Mouse (Mus musculus): ENCODE results near the gene Raph1. TPM values are rescaled to one million over a fixed set of nuclear protein-coding genes. Genes with fewer than 3 reads are reported as not detected.

The Raph1 gene
- polyA plus RNA-seq, 1 experiment from 2014 or later = 38.6 TPM

DNA sequence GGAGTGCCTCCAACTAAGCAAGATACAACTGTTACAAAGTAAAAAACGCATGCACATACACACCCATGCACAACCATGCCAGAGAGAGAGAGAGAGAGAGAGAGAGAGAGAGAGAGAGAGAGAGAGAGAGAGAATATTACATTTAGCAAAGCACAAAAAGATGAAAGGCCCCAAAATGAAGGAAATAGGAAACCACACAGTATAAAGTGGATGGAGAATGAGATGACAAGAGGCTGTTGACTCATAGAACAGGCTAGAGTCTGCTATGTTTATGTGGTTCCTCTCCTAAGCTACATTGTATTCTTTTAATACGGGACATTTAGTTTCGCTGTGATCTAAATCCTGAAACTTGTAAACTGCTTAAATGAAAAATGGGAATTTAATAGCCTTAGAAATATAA, 27.6 kb downstream of the Raph1 start:
- no peak overlapping the region for H3K27ac ChIP-seq (ENCODE audit: low read length)
- H3K9ac ChIP-seq (replicated peaks; ENCODE audit: low read depth, low read length) = no peak overlapping the region
- no peaks in the 10 kb centered on the region for H3K36me3 ChIP-seq (ENCODE audit: control insufficient read depth, insufficient read depth, low read length)
- H3K27me3 ChIP-seq (ENCODE audit: control insufficient read depth, insufficient read depth, low read length) = no peaks in the 10 kb centered on the region
- no peaks in the 10 kb centered on the region for H3K4me1 ChIP-seq (ENCODE audit: control insufficient read depth, insufficient read depth, low read length)
- H3K9me3 ChIP-seq (ENCODE audit: control insufficient read depth, low read depth, low read length) = no peaks in the 10 kb centered on the region
- H3K4me3 ChIP-seq (ENCODE audit: low read depth, low read length) = no peak overlapping the region
- H3K4me2 ChIP-seq (replicated peaks; ENCODE audit: low read depth, low read length) = no peak overlapping the region
- 82% methylated on average over 3 of the region's 3 CpGs for WGBS
- no peak for ATAC-seq (ENCODE audit: insufficient number of reproducible peaks, insufficient read depth, low FRiP score, low read depth)

DNA sequence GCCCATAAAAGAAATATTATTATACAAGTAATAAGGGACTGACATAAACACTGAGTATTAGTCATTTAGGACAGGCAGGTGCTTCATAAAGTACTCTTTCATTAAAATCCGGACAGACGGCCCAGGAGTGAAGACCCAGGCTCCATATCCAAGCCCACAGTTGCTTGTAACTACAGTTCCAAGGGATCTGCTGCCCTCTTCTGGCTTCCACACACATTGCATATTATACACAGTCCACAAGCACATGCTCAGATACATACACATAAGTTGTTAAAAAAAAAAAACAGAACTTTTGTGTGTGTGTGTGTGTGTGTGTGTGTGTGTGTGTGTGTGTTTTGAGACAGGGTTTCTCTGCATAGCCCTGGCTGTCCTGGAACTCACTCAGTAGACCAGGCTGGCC, 32.0 kb downstream of the Raph1 start:
- Histone ChIP-seq H3K36me3 (ENCODE audit: control insufficient read depth, insufficient read depth, low read length) (peaks cover 5% of the 10 kb centered on the region; the same call in 1 of the 2 replicates), H3K4me1 (ENCODE audit: control insufficient read depth, insufficient read depth, low read length) (no peaks in the 10 kb centered on the region), H3K9ac (replicated peaks; ENCODE audit: low read depth, low read length) (no peak overlapping the region), H3K27me3 (ENCODE audit: control insufficient read depth, insufficient read depth, low read length) (no peaks in the 10 kb centered on the region), H3K9me3 (ENCODE audit: control insufficient read depth, low read depth, low read length) (no peaks in the 10 kb centered on the region), H3K4me3 (ENCODE audit: low read depth, low read length) (no peak overlapping the region), H3K27ac (ENCODE audit: low read length) (no peak overlapping the region), H3K4me2 (replicated peaks; ENCODE audit: low read depth, low read length) (no peak overlapping the region)
- ATAC-seq (ENCODE audit: insufficient number of reproducible peaks, insufficient read depth, low FRiP score, low read depth) = no peak
- WGBS = 89% methylated on average over 2 of the region's 2 CpGs

DNA sequence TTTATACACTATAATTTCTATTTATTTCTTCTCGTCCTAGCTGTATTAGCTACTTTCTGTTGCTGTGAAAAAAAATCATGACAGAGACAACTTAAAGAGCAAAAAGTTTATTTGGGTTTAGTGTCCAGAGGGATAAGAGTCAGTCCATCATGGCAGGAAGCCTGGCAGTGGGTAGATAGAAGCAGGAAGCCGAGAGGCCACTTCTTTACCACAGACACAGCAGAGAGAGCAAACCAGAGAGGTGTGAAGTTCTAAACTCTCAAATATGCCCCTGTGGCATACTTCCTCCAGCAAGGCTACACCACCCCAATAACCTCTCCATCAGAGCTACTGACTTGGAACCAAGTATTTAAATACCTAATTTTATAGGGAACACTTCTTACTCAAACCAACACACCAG, 36.3 kb downstream of the Raph1 start:
- Histone ChIP-seq H3K4me3 (ENCODE audit: low read depth, low read length) (no peak overlapping the region), H3K27ac (ENCODE audit: low read length) (no peak overlapping the region), H3K4me1 (ENCODE audit: control insufficient read depth, insufficient read depth, low read length) (no peaks in the 10 kb centered on the region), H3K9me3 (ENCODE audit: control insufficient read depth, low read depth, low read length) (no peaks in the 10 kb centered on the region), H3K4me2 (replicated peaks; ENCODE audit: low read depth, low read length) (no peak overlapping the region), H3K9ac (replicated peaks; ENCODE audit: low read depth, low read length) (no peak overlapping the region), H3K27me3 (ENCODE audit: control insufficient read depth, insufficient read depth, low read length) (no peaks in the 10 kb centered on the region), H3K36me3 (ENCODE audit: control insufficient read depth, insufficient read depth, low read length) (peaks cover 8% of the 10 kb centered on the region)
- 89% methylated on average over 2 of the region's 2 CpGs for WGBS
- no peak for ATAC-seq (ENCODE audit: insufficient number of reproducible peaks, insufficient read depth, low FRiP score, low read depth)

DNA sequence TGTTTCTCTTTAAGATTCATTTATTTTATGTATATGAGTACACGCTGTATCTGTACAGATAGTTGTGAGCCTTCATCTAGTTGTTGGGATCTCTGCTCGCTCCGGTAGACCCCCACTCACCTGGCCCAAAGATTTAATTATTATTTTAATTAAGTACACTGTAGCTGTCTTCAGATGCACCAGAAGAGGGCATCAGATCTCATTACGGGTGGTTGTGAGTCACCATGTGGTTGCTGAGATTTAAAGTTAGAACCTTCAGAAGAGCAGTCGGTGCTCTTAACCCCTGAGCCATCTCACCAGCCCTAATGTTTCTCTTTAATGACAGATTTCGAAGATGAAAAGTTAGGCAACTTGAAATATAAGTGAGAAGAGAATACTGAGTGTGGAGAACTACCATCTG, 36.8 kb downstream of the Raph1 start:
- no peaks in the 10 kb centered on the region for H3K27me3 ChIP-seq (ENCODE audit: control insufficient read depth, insufficient read depth, low read length)
- WGBS = 90% methylated on average over 6 of the region's 6 CpGs
- H3K27ac ChIP-seq (ENCODE audit: low read length) = no peak overlapping the region
- no peak overlapping the region for H3K9ac ChIP-seq (replicated peaks; ENCODE audit: low read depth, low read length)
- peaks cover 13% of the 10 kb centered on the region for H3K36me3 ChIP-seq (ENCODE audit: control insufficient read depth, insufficient read depth, low read length)
- no peaks in the 10 kb centered on the region for H3K4me1 ChIP-seq (ENCODE audit: control insufficient read depth, insufficient read depth, low read length)
- H3K4me3 ChIP-seq (ENCODE audit: low read depth, low read length) = no peak overlapping the region
- ATAC-seq (ENCODE audit: insufficient number of reproducible peaks, insufficient read depth, low FRiP score, low read depth) = no peak
- no peak overlapping the region for H3K4me2 ChIP-seq (replicated peaks; ENCODE audit: low read depth, low read length)
- no peaks in the 10 kb centered on the region for H3K9me3 ChIP-seq (ENCODE audit: control insufficient read depth, low read depth, low read length)

DNA sequence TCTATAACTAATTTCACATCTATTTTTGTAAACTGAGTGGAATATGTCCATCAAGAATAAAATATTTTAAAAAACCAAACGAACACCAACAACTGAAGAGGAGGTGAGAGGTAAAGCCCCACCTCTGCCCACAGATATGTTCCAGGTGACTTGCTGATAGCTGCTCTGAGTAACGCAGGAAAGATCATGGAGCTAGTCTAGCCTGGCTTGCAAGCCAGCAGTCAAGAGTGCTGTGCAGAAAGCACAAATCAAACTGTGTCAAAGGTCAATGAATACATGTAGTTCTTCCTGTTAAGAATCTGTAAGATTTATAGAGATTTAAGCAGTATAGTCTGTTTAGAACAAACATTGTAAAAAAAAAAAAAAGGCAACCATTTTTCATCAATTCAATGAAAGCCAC, 56.3 kb downstream of the Raph1 start:
- Histone ChIP-seq H3K9me3 (ENCODE audit: control insufficient read depth, low read depth, low read length) (no peaks in the 10 kb centered on the region), H3K4me1 (ENCODE audit: control insufficient read depth, insufficient read depth, low read length) (peaks cover 4% of the 10 kb centered on the region; the same call in 1 of the 2 replicates), H3K4me2 (replicated peaks; ENCODE audit: low read depth, low read length) (no peak overlapping the region), H3K27ac (ENCODE audit: low read length) (no peak overlapping the region), H3K9ac (replicated peaks; ENCODE audit: low read depth, low read length) (no peak overlapping the region), H3K27me3 (ENCODE audit: control insufficient read depth, insufficient read depth, low read length) (no peaks in the 10 kb centered on the region), H3K36me3 (ENCODE audit: control insufficient read depth, insufficient read depth, low read length) (no peaks in the 10 kb centered on the region; the same call in 1 of the 2 replicates), H3K4me3 (ENCODE audit: low read depth, low read length) (no peak overlapping the region)
- no peak for ATAC-seq (ENCODE audit: insufficient number of reproducible peaks, insufficient read depth, low FRiP score, low read depth)
- WGBS = 44% methylated on average over 2 of the region's 2 CpGs

DNA sequence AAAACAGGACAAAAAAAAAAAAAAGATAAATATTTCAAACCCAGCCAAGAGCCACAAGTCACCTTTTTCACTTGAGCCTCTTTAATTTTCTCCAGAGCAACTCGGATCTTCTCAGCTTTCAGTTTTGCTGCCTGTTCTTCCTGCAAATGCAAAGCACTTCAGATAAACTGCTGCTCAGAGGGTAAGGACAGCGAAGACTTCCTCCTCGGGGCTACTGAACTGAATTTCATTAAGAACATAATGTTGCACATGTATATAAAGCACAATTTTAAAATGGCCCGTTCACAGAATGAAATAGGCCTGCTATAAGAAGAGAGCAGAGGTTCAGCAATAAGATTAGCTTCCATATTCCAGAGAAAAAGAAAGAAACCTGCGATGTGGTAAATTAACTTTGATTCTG, 63.4 kb downstream of the Raph1 start:
- H3K9me3 ChIP-seq (ENCODE audit: control insufficient read depth, low read depth, low read length) = no peaks in the 10 kb centered on the region
- no peak overlapping the region for H3K9ac ChIP-seq (replicated peaks; ENCODE audit: low read depth, low read length)
- peaks cover 17% of the 10 kb centered on the region for H3K36me3 ChIP-seq (ENCODE audit: control insufficient read depth, insufficient read depth, low read length)
- WGBS = 69% methylated on average over 5 of the region's 5 CpGs
- no peak overlapping the region for H3K27ac ChIP-seq (ENCODE audit: low read length)
- H3K4me3 ChIP-seq (ENCODE audit: low read depth, low read length) = no peak overlapping the region
- no peak overlapping the region for H3K4me2 ChIP-seq (replicated peaks; ENCODE audit: low read depth, low read length)
- H3K4me1 ChIP-seq (ENCODE audit: control insufficient read depth, insufficient read depth, low read length) = no peaks in the 10 kb centered on the region
- ATAC-seq (ENCODE audit: insufficient number of reproducible peaks, insufficient read depth, low FRiP score, low read depth) = no peak
- H3K27me3 ChIP-seq (ENCODE audit: control insufficient read depth, insufficient read depth, low read length) = no peaks in the 10 kb centered on the region

DNA sequence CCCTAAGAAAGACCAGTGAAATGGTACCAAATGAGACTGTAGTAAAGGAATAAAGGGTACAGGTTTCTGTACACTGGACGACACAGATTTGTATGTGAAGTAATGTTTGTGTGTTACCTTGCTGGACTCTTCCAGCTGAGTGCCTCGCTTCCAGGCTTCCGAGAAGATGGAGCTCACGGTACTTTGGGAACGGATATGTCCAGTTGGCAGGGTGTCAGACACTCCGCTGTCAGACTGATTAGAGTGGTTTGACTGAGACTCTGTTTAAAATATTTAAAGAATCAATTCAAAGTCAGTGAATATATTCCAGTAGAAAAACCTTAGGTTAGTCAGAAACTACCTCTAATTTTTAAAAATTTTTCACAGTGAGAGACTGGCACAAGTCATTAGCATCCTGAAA, 73.5 kb downstream of the Raph1 start:
- 86% methylated on average over 6 of the region's 6 CpGs for WGBS
- Histone ChIP-seq H3K4me3 (ENCODE audit: low read depth, low read length) (no peak overlapping the region), H3K27me3 (ENCODE audit: control insufficient read depth, insufficient read depth, low read length) (no peaks in the 10 kb centered on the region), H3K27ac (ENCODE audit: low read length) (no peak overlapping the region), H3K9ac (replicated peaks; ENCODE audit: low read depth, low read length) (no peak overlapping the region), H3K4me2 (replicated peaks; ENCODE audit: low read depth, low read length) (no peak overlapping the region), H3K36me3 (ENCODE audit: control insufficient read depth, insufficient read depth, low read length) (peaks cover 34% of the 10 kb centered on the region), H3K4me1 (ENCODE audit: control insufficient read depth, insufficient read depth, low read length) (no peaks in the 10 kb centered on the region), H3K9me3 (ENCODE audit: control insufficient read depth, low read depth, low read length) (no peaks in the 10 kb centered on the region)
- ATAC-seq (ENCODE audit: insufficient number of reproducible peaks, insufficient read depth, low FRiP score, low read depth) = no peak

DNA sequence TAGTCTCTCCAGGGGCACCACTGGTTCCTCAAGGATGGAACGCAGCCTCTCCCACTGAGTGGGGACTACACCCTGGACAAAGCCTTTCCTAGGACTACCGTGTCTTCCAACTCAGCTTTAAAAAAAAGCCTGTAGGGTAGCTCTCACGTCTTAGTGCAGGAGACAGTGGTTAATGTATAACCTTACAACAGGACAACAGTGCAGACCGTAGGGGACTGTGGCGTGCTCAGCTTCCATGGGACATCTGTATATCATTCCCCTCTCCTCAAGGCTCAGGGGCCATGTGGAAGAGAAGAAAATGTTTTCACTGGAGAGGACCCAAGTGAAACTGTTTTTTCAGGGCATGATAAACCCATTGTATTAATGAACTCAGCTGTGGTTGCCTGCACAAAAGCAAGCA, 74.5 kb downstream of the Raph1 start:
- Histone ChIP-seq H3K4me1 (ENCODE audit: control insufficient read depth, insufficient read depth, low read length) (no peaks in the 10 kb centered on the region), H3K27me3 (ENCODE audit: control insufficient read depth, insufficient read depth, low read length) (no peaks in the 10 kb centered on the region), H3K27ac (ENCODE audit: low read length) (no peak overlapping the region), H3K36me3 (ENCODE audit: control insufficient read depth, insufficient read depth, low read length) (peaks cover 28% of the 10 kb centered on the region), H3K4me3 (ENCODE audit: low read depth, low read length) (no peak overlapping the region), H3K9me3 (ENCODE audit: control insufficient read depth, low read depth, low read length) (no peaks in the 10 kb centered on the region), H3K4me2 (replicated peaks; ENCODE audit: low read depth, low read length) (no peak overlapping the region), H3K9ac (replicated peaks; ENCODE audit: low read depth, low read length) (no peak overlapping the region)
- ATAC-seq (ENCODE audit: insufficient number of reproducible peaks, insufficient read depth, low FRiP score, low read depth) = no peak
- 70% methylated on average over 5 of the region's 5 CpGs for WGBS

DNA sequence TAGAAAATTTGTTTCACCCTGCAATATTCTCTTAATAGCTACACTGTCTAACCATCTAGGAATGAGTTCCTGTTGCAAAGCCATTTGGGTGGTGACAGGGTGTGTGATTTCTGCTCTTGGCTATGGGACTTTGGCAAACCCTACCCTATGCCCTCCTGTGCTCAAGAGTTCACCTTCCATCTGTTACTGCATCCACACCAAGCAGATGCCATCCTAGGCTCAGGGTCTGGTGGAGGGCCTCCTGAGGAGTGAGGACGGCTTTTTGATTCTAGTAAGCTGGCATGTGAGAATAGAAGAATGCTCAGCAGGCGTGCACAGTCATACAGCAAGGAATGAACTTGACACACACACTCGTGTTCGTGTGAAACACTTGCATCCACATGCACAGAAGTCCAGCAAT, 76.4 kb downstream of the Raph1 start:
- Histone ChIP-seq H3K4me1 (ENCODE audit: control insufficient read depth, insufficient read depth, low read length) (no peaks in the 10 kb centered on the region), H3K27me3 (ENCODE audit: control insufficient read depth, insufficient read depth, low read length) (no peaks in the 10 kb centered on the region), H3K4me3 (ENCODE audit: low read depth, low read length) (no peak overlapping the region), H3K4me2 (replicated peaks; ENCODE audit: low read depth, low read length) (no peak overlapping the region), H3K27ac (ENCODE audit: low read length) (no peak overlapping the region), H3K36me3 (ENCODE audit: control insufficient read depth, insufficient read depth, low read length) (peaks cover 28% of the 10 kb centered on the region), H3K9me3 (ENCODE audit: control insufficient read depth, low read depth, low read length) (no peaks in the 10 kb centered on the region), H3K9ac (replicated peaks; ENCODE audit: low read depth, low read length) (no peak overlapping the region)
- ATAC-seq (ENCODE audit: insufficient number of reproducible peaks, insufficient read depth, low FRiP score, low read depth) = no peak
- 85% methylated on average over 4 of the region's 4 CpGs for WGBS
